Mouse (Mus musculus): ENCODE data around the gene Tsga10ip. TPM values are rescaled to one million over a fixed set of nuclear protein-coding genes. Genes with fewer than 3 reads are reported as not detected.

Gene Tsga10ip
- 0.04 and 0.20 TPM in 2 replicates for polyA plus RNA-seq (2012; rRNA removed)

DNA sequence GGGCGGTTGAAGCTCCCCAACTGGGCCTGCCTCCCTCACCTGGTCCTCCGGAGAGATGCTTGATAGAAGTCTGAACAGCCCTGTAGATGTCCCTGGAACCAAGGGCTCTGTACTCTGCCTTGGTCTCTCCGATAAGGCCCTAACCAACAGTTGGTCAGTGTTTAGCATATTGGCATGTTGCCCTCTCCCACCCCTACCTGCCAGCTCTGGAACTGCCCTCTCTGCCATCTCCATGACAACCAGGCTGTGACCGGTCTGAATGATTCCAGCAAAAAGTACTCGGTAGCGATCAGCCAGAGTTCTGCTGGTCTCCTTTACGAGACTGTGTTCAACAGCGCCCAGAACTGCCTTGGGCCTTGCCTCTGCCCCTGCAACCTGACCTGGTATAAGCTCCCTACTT is at the start of gene Tsga10ip:
Tsga10ip (minus strand) TSS at position 234 of the 400 bp plus-strand sequence.
- TF ChIP-seq POLR2A (IDR thresholded peaks at IDR 0.05; ENCODE audit: borderline replicate concordance, extremely low read depth, insufficient read depth, insufficient read length, poor library complexity, severe bottlenecking), result no peak
- TF ChIP-seq CTCF (IDR thresholded peaks at IDR 0.05; ENCODE audit: borderline replicate concordance, extremely low read depth, insufficient read depth, insufficient read length), result no peak
- DNase-seq (ENCODE audit: low read depth), result no peak

DNA sequence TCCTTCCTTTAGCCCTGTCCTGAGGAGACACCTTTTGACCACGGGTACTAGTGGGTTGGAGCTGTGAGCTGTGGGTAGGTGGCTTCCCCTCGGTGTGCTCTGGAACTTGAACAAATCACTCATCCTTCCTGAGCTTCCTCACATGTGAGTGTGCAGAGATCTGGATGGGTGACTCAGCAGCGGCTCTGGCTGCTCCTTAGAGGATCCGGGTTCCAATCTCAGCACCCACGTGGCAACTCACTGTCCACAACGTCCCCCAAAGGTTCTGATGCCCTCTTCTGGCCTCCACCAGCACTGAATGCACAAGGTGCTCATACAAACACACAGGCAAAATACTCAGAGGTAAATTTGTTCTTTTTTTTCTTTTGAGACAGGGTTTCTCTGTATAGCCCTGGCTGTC is 49.4 kb upstream of the Tsga10ip start:
- TF ChIP-seq CTCF (IDR thresholded peaks at IDR 0.05; ENCODE audit: borderline replicate concordance, extremely low read depth, insufficient read depth, insufficient read length) (no peak), POLR2A (IDR thresholded peaks at IDR 0.05; ENCODE audit: borderline replicate concordance, extremely low read depth, insufficient read depth, insufficient read length, poor library complexity, severe bottlenecking) (no peak)
- no peak for DNase-seq (ENCODE audit: low read depth)

DNA sequence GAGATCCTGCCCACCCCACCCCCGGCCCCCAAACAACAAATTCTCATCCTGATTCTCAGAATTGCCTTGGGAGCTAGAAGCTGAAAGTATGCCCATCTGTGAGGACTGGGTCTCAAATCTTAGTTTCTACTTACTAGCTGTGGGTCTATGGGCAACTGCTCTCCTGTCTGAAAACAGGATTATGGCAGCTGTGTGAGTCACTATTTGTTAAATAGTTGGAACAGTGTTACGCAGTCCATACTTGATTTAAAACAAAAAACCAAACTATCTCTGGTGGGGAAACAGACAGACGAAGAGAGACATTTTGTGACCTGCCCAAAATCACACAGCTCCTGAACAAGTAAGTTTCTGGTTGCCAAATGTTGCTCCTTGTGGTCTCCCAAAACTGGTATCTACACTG is 47.3 kb upstream of the Tsga10ip start:
- TF ChIP-seq CTCF (IDR thresholded peaks at IDR 0.05; ENCODE audit: borderline replicate concordance, extremely low read depth, insufficient read depth, insufficient read length) (no peak), POLR2A (IDR thresholded peaks at IDR 0.05; ENCODE audit: borderline replicate concordance, extremely low read depth, insufficient read depth, insufficient read length, poor library complexity, severe bottlenecking) (no peak)
- no peak for DNase-seq (ENCODE audit: low read depth)

DNA sequence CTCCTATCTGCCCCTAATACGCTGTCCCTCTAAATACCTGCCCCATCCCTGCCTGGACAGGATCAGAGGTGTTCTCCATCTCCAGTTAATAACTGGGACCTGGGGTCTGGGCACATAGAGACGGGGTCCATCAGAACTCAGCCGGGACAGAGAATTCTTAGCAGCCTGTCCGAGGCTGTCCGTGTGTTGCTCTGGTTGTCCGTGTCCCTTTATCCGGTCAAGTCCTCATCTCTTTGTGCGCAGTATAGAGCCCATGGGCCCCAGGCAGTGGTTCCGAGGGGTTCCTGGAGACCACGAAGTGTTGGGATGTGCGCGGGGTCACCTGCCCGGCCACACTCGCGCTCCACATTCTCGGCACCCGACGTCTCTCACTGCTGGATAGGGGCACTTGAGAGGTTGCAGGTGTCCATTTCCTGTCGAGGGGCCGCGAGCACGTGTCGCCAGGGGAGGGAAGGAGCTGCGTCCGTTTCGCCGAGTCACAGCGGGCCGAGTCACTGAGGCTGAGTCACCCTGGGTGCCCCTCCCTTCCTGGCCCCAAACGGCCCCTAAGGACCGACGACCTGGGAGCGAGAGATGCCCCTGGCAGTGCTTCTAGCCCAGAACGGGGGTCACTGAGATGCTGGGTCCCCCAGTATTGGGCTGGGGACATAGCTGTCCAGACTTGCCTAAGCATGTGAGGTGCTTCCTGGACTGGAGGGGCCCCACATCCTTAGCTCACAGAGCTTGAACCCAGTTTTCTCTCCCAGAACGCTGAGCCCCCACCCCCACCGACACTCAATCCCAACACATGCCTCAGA is 46.2 kb upstream of the Tsga10ip start:
- TF ChIP-seq CTCF (IDR thresholded peaks at IDR 0.05; ENCODE audit: borderline replicate concordance, extremely low read depth, insufficient read depth, insufficient read length), result no peak
- no peak for TF ChIP-seq POLR2A (IDR thresholded peaks at IDR 0.05; ENCODE audit: borderline replicate concordance, extremely low read depth, insufficient read depth, insufficient read length, poor library complexity, severe bottlenecking)
- DNase-seq (ENCODE audit: low read depth), result no peak

DNA sequence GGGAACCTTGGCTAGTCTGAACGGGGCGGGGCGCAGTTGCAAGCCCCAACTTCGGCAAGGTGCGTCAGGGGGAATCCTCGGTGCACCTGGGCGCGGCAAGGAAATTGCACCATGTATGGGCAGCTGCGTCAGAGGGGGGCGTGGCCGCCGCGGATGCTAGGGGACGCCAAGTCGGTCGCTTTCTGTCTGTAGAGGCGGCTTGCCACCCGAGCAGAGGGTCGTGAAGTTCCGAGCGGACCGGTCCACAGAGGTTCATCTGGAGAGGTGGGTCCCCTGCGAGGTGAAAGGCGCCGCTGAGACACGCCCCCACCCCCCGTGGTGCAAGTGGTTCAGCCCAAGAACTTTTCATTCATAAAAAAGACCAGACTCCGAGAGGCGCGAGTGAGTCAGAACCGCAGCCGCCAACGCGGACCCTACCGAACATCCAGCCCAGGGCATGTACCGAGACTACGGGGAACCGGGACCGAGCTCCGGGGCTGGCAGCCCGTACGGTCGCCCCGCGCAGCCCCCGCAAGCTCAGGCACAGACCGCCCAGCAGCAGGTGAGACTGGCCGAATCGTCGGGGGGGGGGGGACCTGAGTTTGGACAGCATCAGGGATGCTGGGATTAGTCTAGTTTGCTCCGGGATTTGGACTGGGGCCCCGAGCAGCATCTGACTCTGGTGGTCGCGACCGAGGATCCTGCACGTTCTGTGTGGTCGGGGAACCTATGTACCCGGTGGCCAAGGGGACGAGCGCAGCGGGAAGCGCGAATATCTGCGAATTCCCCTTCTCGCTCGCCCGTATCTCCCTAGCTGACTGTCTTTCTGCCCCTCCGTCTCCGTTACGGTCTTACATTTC is 45.4 kb upstream of the Tsga10ip start, which contains the start of gene Fosl1:
Fosl1 (plus strand) TSS at position 33 of the 839 bp plus-strand sequence.
- peak; percentile 78 for DNase-seq (ENCODE audit: low read depth)
- no peak for TF ChIP-seq CTCF (IDR thresholded peaks at IDR 0.05; ENCODE audit: borderline replicate concordance, extremely low read depth, insufficient read depth, insufficient read length)
- no peak for TF ChIP-seq POLR2A (IDR thresholded peaks at IDR 0.05; ENCODE audit: borderline replicate concordance, extremely low read depth, insufficient read depth, insufficient read length, poor library complexity, severe bottlenecking)

DNA sequence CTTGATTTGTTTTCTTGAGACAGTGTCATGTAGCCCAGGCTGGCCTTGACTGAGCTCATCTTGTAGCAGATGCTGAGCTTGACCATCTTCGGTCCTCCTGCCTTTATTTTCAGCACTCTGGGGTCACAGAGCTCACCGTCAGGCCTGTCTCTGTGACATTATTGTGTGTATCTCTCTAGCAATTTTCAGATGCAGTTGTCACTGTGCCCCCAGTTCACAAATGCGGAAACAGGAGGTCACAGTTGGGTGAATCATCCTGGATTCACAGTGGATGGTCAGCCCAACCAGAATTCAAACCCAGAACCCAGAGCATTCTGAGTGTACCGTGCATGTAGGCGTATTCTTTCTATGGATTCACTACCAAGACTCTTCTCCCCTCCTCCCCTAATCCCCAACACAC is 43.4 kb upstream of the Tsga10ip start:
- TF ChIP-seq POLR2A (IDR thresholded peaks at IDR 0.05; ENCODE audit: borderline replicate concordance, extremely low read depth, insufficient read depth, insufficient read length, poor library complexity, severe bottlenecking) (no peak), CTCF (IDR thresholded peaks at IDR 0.05; ENCODE audit: borderline replicate concordance, extremely low read depth, insufficient read depth, insufficient read length) (no peak)

DNA sequence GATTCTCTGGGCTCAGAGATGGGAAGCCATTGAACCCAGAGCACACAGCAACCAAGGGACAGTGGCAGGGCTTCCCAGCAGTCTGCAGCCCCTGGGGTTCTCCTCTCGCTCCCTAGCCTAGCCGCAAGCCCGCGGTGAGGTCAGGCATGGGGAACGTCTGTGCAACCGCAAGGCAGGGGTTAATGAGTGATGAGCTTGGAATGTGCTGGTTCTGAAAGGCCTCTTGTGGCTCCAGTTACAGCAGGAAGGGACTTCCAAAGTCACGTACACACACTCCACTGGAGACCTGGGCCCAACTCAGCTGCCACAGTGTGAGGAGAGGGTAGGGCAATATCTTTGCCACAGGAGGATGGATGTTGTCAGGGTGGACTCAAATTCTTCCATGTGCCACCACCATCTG is 42.6 kb upstream of the Tsga10ip start:
- DNase-seq (ENCODE audit: low read depth), result no peak
- TF ChIP-seq CTCF (IDR thresholded peaks at IDR 0.05; ENCODE audit: borderline replicate concordance, extremely low read depth, insufficient read depth, insufficient read length) (no peak), POLR2A (IDR thresholded peaks at IDR 0.05; ENCODE audit: borderline replicate concordance, extremely low read depth, insufficient read depth, insufficient read length, poor library complexity, severe bottlenecking) (no peak)

More for the DNA sequence above, 43.4 kb upstream of the Tsga10ip start:
- DNase-seq (ENCODE audit: low read depth), result no peak

DNA sequence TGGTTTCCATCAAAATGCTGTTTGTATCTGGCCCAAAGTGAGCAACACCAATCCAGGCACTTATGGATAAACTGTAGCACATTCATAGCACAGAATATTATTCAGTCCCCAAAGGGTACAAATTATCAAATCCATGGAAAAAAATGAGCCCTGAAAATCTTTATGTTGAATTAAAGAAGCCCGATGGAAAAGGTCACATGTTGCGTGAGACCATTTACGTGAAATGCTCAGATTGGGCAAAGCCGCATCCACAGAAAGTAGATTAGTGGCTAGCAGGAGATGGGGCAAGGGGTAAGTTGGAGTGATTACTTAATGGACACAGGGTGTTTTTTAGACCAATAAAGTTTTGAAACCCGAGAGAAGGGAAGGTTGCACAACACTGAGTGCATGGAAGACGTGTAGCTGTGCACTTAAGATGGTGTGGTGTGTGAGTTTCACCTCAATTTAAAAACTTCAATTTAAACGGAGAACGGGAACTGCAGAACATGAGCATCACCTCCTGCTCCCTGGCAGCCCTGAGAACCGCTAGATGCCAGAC is 42.1 kb upstream of the Tsga10ip start:
- no peak for TF ChIP-seq POLR2A (IDR thresholded peaks at IDR 0.05; ENCODE audit: borderline replicate concordance, extremely low read depth, insufficient read depth, insufficient read length, poor library complexity, severe bottlenecking)
- no peak for TF ChIP-seq CTCF (IDR thresholded peaks at IDR 0.05; ENCODE audit: borderline replicate concordance, extremely low read depth, insufficient read depth, insufficient read length)
- DNase-seq (ENCODE audit: low read depth), result no peak

DNA sequence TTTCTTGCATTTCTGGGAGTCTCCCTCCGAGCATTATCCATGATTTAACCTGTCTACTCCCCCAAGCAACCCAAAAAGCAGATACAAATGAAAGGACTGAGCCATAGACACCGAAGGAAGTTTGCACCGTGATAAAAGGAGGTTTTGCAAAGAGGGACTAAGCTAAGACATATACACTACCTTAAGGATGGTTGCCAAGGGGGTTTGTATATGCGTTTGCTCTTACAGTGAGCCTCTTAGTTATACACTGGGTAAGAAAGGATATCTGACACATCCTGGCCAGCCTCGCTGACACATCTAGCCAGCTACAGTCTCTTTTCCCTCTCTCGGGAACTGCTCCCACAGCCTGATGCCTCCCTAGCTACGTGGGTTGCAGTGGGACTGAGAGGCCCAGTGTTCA is 31.6 kb upstream of the Tsga10ip start:
- no peak for TF ChIP-seq CTCF (IDR thresholded peaks at IDR 0.05; ENCODE audit: borderline replicate concordance, extremely low read depth, insufficient read depth, insufficient read length)
- TF ChIP-seq POLR2A (IDR thresholded peaks at IDR 0.05; ENCODE audit: borderline replicate concordance, extremely low read depth, insufficient read depth, insufficient read length, poor library complexity, severe bottlenecking), result no peak
- no peak for DNase-seq (ENCODE audit: low read depth)

DNA sequence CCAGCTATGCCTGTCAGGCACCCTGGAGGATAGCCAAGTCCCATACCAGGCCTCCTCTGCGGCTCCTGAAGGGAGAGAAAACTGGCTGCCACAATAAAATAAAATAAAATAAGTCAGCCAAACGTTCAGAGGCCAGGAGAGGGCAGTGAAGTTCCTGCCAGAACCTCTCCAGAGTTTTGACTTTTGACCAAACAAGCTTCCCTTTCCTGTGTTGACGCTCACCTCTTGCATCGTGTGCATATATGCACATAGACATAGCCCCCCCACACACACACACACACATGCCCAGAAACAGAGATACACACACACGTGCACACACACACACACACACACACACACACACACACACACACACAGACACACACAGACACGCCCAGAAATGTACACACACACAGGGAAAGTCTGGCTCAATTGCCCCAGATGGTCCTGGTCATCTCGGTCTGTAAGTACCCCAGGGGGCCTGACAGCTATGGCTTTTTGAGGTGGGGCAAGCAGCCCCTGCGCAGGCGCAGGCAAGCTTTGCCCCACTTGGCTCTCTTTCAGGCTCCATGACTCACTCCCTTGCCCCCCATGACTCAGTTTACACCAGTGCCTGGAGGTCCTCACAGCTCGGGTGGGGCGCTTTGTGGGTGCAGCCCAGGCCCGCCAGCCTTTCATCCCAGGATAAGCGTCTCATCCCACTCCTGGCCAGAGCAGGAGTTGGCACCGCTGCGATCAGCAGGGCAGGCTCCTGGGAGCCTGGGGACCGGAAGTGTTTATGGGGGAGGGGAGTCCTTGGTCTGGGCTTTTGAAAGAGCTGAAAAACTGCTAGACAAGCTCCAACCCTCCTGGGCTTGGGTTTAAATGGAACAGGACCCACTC is 30.9 kb upstream of the Tsga10ip start:
- TF ChIP-seq POLR2A (IDR thresholded peaks at IDR 0.05; ENCODE audit: borderline replicate concordance, extremely low read depth, insufficient read depth, insufficient read length, poor library complexity, severe bottlenecking) (no peak), CTCF (IDR thresholded peaks at IDR 0.05; ENCODE audit: borderline replicate concordance, extremely low read depth, insufficient read depth, insufficient read length) (peak; percentile 43; the same call in 1 of the 2 replicates)
- peak; percentile 42 for DNase-seq (ENCODE audit: low read depth)

Measured in brain, embryonic 14.5 days (tissue).